34 mouse cellular contexts compared by ENCODE assay signal in the genomic region with DNA sequence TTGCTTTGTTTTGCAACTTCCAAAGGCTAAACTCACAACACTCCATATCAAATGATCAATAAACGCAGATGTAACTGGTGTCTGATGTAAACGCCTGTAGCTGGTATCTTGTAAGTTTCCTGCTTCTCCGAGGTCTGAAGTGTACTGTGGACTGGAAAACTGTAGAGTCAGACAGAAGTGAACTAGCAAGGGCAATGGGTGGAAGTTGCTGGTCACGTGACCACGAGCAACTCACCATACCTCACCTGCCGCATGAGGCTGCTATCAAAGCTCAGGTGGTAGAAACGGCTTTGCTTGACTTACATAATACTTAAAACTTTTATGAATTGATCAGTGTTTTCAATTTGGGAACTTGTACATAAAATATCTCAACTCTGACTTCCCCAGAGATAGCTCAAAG.
"Had no signal": no experiment of that assay in that cellular context is flagged by ENCODE, and none has a peak within 500 bp of the region (broad histone marks: within the 10 kb centered on the region; RNA-seq: fewer than 3 reads in every experiment).

No protein-coding gene starts in this region.

- H3K4me2 ChIP-seq: heart, embryonic 11.5 days; heart, embryonic 12.5 days; heart, embryonic 13.5 days; heart, embryonic 15.5 days; hindbrain, embryonic 12.5 days; hindbrain, embryonic 13.5 days; hindbrain, embryonic 14.5 days; hindbrain, embryonic 15.5 days; kidney, embryonic 15.5 days had no signal

- DNase-seq: heart, postnatal 10 days; heart, postnatal 14 days; heart, postnatal 36 days; heart, postnatal 4 days; kidney, adult 11 months; kidney, adult 18-20 months; kidney, adult 2 months; kidney, adult 8-10 months; kidney, adult 9 months; kidney, postnatal 10 days; kidney, postnatal 14 days; kidney, postnatal 25 days; kidney, postnatal 36 days; kidney, postnatal 4 days; layer of hippocampus, adult 9-11 months; layer of hippocampus, postnatal 36 days had no signal

- H3K9ac ChIP-seq: heart, embryonic 12.5 days; heart, embryonic 13.5 days; heart, embryonic 15.5 days; hindbrain, embryonic 12.5 days; hindbrain, embryonic 13.5 days; hindbrain, embryonic 14.5 days; hindbrain, embryonic 15.5 days; kidney, embryonic 15.5 days had no signal

- H3K4me3 ChIP-seq: heart, embryonic 10.5 days; heart, embryonic 12.5 days; heart, embryonic 13.5 days; heart, embryonic 15.5 days; hindbrain, embryonic 10.5 days; hindbrain, embryonic 12.5 days; hindbrain, embryonic 13.5 days; hindbrain, embryonic 15.5 days; kidney, embryonic 15.5 days; layer of hippocampus, adult 2 months; left cerebral cortex, adult 2 months had no signal

- H3K36me3 ChIP-seq: heart, embryonic 10.5 days; heart, embryonic 12.5 days; heart, embryonic 13.5 days; heart, embryonic 15.5 days; hindbrain, embryonic 10.5 days; hindbrain, embryonic 12.5 days; hindbrain, embryonic 13.5 days; hindbrain, embryonic 15.5 days; kidney, embryonic 15.5 days had no signal

- H3K27ac ChIP-seq: heart, embryonic 10.5 days; heart, embryonic 13.5 days; heart, embryonic 15.5 days; hindbrain, embryonic 10.5 days; hindbrain, embryonic 12.5 days; hindbrain, embryonic 13.5 days; hindbrain, embryonic 14.5 days; hindbrain, embryonic 15.5 days; hindbrain, postnatal 0 days; kidney, embryonic 15.5 days; kidney, postnatal 0 days; layer of hippocampus, adult 2 months; left cerebral cortex, adult 2 months had no signal

- ATAC-seq: hindbrain, embryonic 16.5 days; inflammation-experienced regulatory T-cells, adult 6 months; intestine, embryonic 16.5 days had no signal

- H3K9me3 ChIP-seq: heart, embryonic 10.5 days; heart, embryonic 12.5 days; heart, embryonic 13.5 days; heart, embryonic 15.5 days; hindbrain, embryonic 10.5 days; hindbrain, embryonic 12.5 days; hindbrain, embryonic 13.5 days; hindbrain, embryonic 15.5 days; kidney, embryonic 15.5 days had no signal

- H3K27me3 ChIP-seq: hindbrain, embryonic 15.5 days had no signal
